Mouse (Mus musculus) layer of hippocampus, adult 9-11 months (tissue): ENCODE data around the gene Atp5d.

Source experiments
- DNase-seq: peaks from one replicate; pipeline ENCODE4 v3.0.0; 2022

Gene Atp5d

DNA sequence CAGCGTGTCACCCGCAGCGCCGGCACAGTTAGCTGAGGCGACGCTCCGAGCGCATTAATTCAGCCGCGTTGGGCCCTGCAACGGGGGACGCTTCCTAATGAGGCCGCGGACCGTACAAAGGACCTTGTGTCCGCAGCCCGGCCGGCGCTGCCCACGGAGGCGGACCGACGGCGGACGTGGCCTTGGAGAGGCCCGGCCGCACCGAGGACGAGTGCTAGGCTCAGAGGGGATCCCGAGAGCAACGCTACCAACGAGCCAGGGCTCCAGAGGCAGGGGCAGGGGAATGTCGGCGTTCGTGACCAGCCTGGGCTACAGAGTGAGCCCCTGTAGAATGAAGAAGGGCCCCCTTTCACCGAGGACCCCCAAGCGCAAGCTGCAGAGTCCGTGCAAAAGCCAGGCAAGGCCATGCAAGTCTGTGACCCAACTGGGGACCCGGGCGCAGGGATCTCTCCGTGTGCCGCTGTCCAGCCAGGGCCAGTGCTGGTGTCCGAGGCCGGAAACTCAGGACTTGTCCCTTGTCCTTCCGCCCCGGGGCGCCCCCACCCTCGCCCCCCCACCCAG is 52.1 kb downstream of the Atp5d start:
- DNase-seq, result peak; percentile 45

DNA sequence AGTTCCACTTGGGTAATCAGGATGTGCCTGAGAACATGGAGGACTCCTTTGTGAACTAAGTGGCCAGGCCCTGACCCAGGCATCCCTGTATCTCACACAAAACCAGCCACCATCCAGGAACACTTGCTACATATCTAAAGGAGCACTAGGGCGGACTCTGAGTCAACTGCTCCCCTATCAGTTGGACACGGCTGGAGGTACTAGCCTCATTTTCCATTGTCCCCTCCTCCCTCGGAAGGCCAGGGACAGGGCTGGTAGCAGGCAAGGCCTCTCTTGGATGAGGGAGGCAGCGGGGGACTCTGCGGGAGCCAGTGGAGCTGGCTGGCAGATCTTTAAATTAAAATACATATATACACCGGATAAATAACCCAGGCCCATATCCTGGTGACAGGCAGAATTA is 55.5 kb downstream of the Atp5d start:
- no peak for DNase-seq

DNA sequence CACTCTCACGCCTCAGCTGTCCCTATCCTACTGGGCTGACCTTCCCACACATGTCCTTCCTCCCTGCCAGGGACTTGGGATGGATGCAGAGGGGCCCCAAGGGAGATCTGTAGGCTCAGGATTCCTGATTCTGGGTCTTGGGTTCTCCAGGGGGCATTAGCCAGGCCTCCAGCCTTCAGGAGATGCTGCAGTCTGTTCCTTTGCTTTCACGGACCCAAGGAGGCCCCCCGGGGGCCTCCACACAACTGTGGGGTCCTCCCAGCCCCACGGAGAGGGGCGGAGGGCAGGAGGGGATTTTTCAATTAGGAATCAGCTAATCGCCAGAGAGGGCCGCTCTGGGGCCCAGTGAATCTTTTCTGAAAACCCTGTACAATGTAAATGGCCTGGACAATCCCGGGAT is 56.0 kb downstream of the Atp5d start:
- DNase-seq, result no peak
